Mouse (Mus musculus): ENCODE measurements around the gene Bptf.
"Not testable (repeated sequence)": the region's sequence is repeated elsewhere in the genome, so short reads cannot be mapped to it uniquely, and the experiment has no call there.

Bptf gene

GRCm38 (mm10) chr11:107017339-107017886, 114.5 kb downstream of the Bptf start:
- DNase-seq (ENCODE audit: low spot score in 2 of 2): no peak

- no peak for DNase-seq (ENCODE audit: low spot score in 2 of 2)
Measured at GRCm38 (mm10) chr11:107016893-107017292, 115.0 kb downstream of the Bptf start.

GRCm38 (mm10) chr11:107015535-107016187, 116.3 kb downstream of the Bptf start:
- not testable (repeated sequence) for DNase-seq (ENCODE audit: low spot score in 2 of 2)

- no peak for DNase-seq (ENCODE audit: low spot score in 2 of 2)
Measured at GRCm38 (mm10) chr11:107014597-107015309, 117.2 kb downstream of the Bptf start.

GRCm38 (mm10) chr11:107014020-107014585, 117.8 kb downstream of the Bptf start:
- DNase-seq (ENCODE audit: low spot score in 2 of 2): no peak

GRCm38 (mm10) chr11:107012324-107013017, 119.5 kb downstream of the Bptf start:
- peak; percentile 100 for DNase-seq (ENCODE audit: low spot score in 2 of 2)

GRCm38 (mm10) chr11:107011669-107012323, 120.1 kb downstream of the Bptf start:
- no peak for DNase-seq (ENCODE audit: low spot score in 2 of 2)

GRCm38 (mm10) chr11:107011171-107011570, 120.8 kb downstream of the Bptf start:
- DNase-seq (ENCODE audit: low spot score in 2 of 2): no peak

GRCm38 (mm10) chr11:107010447-107010846, 121.5 kb downstream of the Bptf start:
- DNase-seq (ENCODE audit: low spot score in 2 of 2): no peak

GRCm38 (mm10) chr11:107005538-107005937, 126.4 kb downstream of the Bptf start:
- no peak for DNase-seq (ENCODE audit: low spot score in 2 of 2)

- DNase-seq (ENCODE audit: low spot score in 2 of 2): no peak
Measured at GRCm38 (mm10) chr11:107001760-107002675, 129.9 kb downstream of the Bptf start.

GRCm38 (mm10) chr11:106999949-107000513, 131.9 kb downstream of the Bptf start:
- no peak for DNase-seq (ENCODE audit: low spot score in 2 of 2)

- peak; percentile 85 to 89 for DNase-seq (ENCODE audit: low spot score in 2 of 2)
Measured at GRCm38 (mm10) chr11:106999151-106999948, 132.6 kb downstream of the Bptf start, which contains the start of gene Kpna2. Kpna2 (minus strand) TSS chr11:106999541.

GRCm38 (mm10) chr11:106998651-106999150, 133.2 kb downstream of the Bptf start:
- DNase-seq (ENCODE audit: low spot score in 2 of 2): peak in 1 of 2 experiments; percentile 48

- DNase-seq (ENCODE audit: low spot score in 2 of 2): no peak
Measured at GRCm38 (mm10) chr11:106997976-106998375, 134.0 kb downstream of the Bptf start.

GRCm38 (mm10) chr11:106996492-106996891, 135.4 kb downstream of the Bptf start:
- DNase-seq (ENCODE audit: low spot score in 2 of 2): not testable (repeated sequence)

GRCm38 (mm10) chr11:106994246-106995085, 137.5 kb downstream of the Bptf start:
- DNase-seq (ENCODE audit: low spot score in 2 of 2): no peak

GRCm38 (mm10) chr11:106987384-106987783, 144.5 kb downstream of the Bptf start:
- DNase-seq (ENCODE audit: low spot score in 2 of 2): no peak

Data from frontal cortex, postnatal 36 days (tissue).